Mouse (Mus musculus): ENCODE measurements around the gene Scyl2. TPM values are rescaled to one million over a fixed set of nuclear protein-coding genes. Genes with fewer than 3 reads are reported as not detected.

Gene Scyl2
- polyA plus RNA-seq, 1 experiment from 2014 or later = 23.5 TPM

- no peak overlapping the region for H3K27ac ChIP-seq (ENCODE audit: low read depth, low read length)
- H3K4me1 ChIP-seq (replicated peaks; ENCODE audit: control insufficient read depth, insufficient read depth, low read length) = no peaks in the 10 kb centered on the region
- H3K4me2 ChIP-seq (replicated peaks; ENCODE audit: low read depth, low read length) = no peak overlapping the region
- ATAC-seq (ENCODE audit: low FRiP score) = no peak
- no peak for DNase-seq (ENCODE audit: low spot score)
- H3K4me3 ChIP-seq (ENCODE audit: low read depth, low read length) = no peak overlapping the region
- H3K27me3 ChIP-seq (ENCODE audit: control insufficient read depth, insufficient read depth, low read length) = no peaks in the 10 kb centered on the region
- H3K36me3 ChIP-seq (ENCODE audit: control insufficient read depth, insufficient read depth, low read length) = no peaks in the 10 kb centered on the region
- no peak overlapping the region for H3K9ac ChIP-seq (ENCODE audit: low read depth, low read length)
- H3K9me3 ChIP-seq (ENCODE audit: control insufficient read depth, low read length) = no peaks in the 10 kb centered on the region
- 92% methylated on average over 5 of the region's 5 CpGs for WGBS
Measured at GRCm38 (mm10) chr10:89595935-89596334, 90.2 kb downstream of the Scyl2 start.

- H3K4me2 ChIP-seq (replicated peaks; ENCODE audit: low read depth, low read length) = no peak overlapping the region
- no peaks in the 10 kb centered on the region for H3K27me3 ChIP-seq (ENCODE audit: control insufficient read depth, insufficient read depth, low read length)
- H3K36me3 ChIP-seq (ENCODE audit: control insufficient read depth, insufficient read depth, low read length) = no peaks in the 10 kb centered on the region
- no peak overlapping the region for H3K4me3 ChIP-seq (ENCODE audit: low read depth, low read length)
- ATAC-seq (ENCODE audit: low FRiP score) (no peak), DNase-seq (ENCODE audit: low spot score) (no peak)
- H3K4me1 ChIP-seq (replicated peaks; ENCODE audit: control insufficient read depth, insufficient read depth, low read length) = no peaks in the 10 kb centered on the region
- no peaks in the 10 kb centered on the region for H3K9me3 ChIP-seq (ENCODE audit: control insufficient read depth, low read length)
- WGBS = 79% methylated on average over 1 of the region's 1 CpGs
- no peak overlapping the region for H3K9ac ChIP-seq (ENCODE audit: low read depth, low read length)
- H3K27ac ChIP-seq (ENCODE audit: low read depth, low read length) = no peak overlapping the region
Measured at GRCm38 (mm10) chr10:89595514-89595913, 90.6 kb downstream of the Scyl2 start.

GRCm38 (mm10) chr10:89594309-89594708, 91.8 kb downstream of the Scyl2 start:
- WGBS = 90% methylated on average over 4 of the region's 4 CpGs
- ATAC-seq (ENCODE audit: low FRiP score) (no peak), DNase-seq (ENCODE audit: low spot score) (no peak)
- Histone ChIP-seq H3K4me2 (replicated peaks; ENCODE audit: low read depth, low read length) (no peak overlapping the region), H3K9me3 (ENCODE audit: control insufficient read depth, low read length) (no peaks in the 10 kb centered on the region), H3K4me1 (replicated peaks; ENCODE audit: control insufficient read depth, insufficient read depth, low read length) (no peaks in the 10 kb centered on the region), H3K36me3 (ENCODE audit: control insufficient read depth, insufficient read depth, low read length) (no peaks in the 10 kb centered on the region), H3K27ac (ENCODE audit: low read depth, low read length) (no peak overlapping the region), H3K4me3 (ENCODE audit: low read depth, low read length) (no peak overlapping the region), H3K27me3 (ENCODE audit: control insufficient read depth, insufficient read depth, low read length) (no peaks in the 10 kb centered on the region), H3K9ac (ENCODE audit: low read depth, low read length) (no peak overlapping the region)

GRCm38 (mm10) chr10:89592797-89593196, 93.3 kb downstream of the Scyl2 start:
- Histone ChIP-seq H3K4me1 (replicated peaks; ENCODE audit: control insufficient read depth, insufficient read depth, low read length) (no peaks in the 10 kb centered on the region), H3K9ac (ENCODE audit: low read depth, low read length) (no peak overlapping the region), H3K9me3 (ENCODE audit: control insufficient read depth, low read length) (no peaks in the 10 kb centered on the region), H3K27ac (ENCODE audit: low read depth, low read length) (no peak overlapping the region), H3K27me3 (ENCODE audit: control insufficient read depth, insufficient read depth, low read length) (no peaks in the 10 kb centered on the region), H3K4me3 (ENCODE audit: low read depth, low read length) (no peak overlapping the region), H3K36me3 (ENCODE audit: control insufficient read depth, insufficient read depth, low read length) (no peaks in the 10 kb centered on the region), H3K4me2 (replicated peaks; ENCODE audit: low read depth, low read length) (no peak overlapping the region)
- DNase-seq (ENCODE audit: low spot score) (peak; percentile 24), ATAC-seq (ENCODE audit: low FRiP score) (peak; percentile 53; the same call in 1 of the 2 replicates)
- 50% methylated on average over 4 of the region's 4 CpGs for WGBS

GRCm38 (mm10) chr10:89589877-89590276, 96.2 kb downstream of the Scyl2 start:
- WGBS = 71% methylated on average over 1 of the region's 1 CpGs
- Histone ChIP-seq H3K9ac (ENCODE audit: low read depth, low read length) (no peak overlapping the region), H3K27me3 (ENCODE audit: control insufficient read depth, insufficient read depth, low read length) (no peaks in the 10 kb centered on the region), H3K36me3 (ENCODE audit: control insufficient read depth, insufficient read depth, low read length) (no peaks in the 10 kb centered on the region), H3K4me1 (replicated peaks; ENCODE audit: control insufficient read depth, insufficient read depth, low read length) (no peaks in the 10 kb centered on the region), H3K4me2 (replicated peaks; ENCODE audit: low read depth, low read length) (no peak overlapping the region), H3K27ac (ENCODE audit: low read depth, low read length) (no peak overlapping the region), H3K9me3 (ENCODE audit: control insufficient read depth, low read length) (no peaks in the 10 kb centered on the region), H3K4me3 (ENCODE audit: low read depth, low read length) (no peak overlapping the region)
- DNase-seq (ENCODE audit: low spot score) = no peak
- no peak for ATAC-seq (ENCODE audit: low FRiP score)

Other genes with a start within 250 kb of the Scyl2 start
- gene Gas2l3, start 242.3 kb downstream of the Scyl2 start, polyA plus RNA-seq (2014; fragmentation: Nextera tagmentation; extraction: Ambion mirVana) = 9.3 and 10.3 TPM in 2 replicates
- not detected in 2 replicates for gene Nr1h4, start 152.7 kb downstream of the Scyl2 start, polyA plus RNA-seq (2014; fragmentation: Nextera tagmentation; extraction: Ambion mirVana)
- gene Slc17a8, start 65.0 kb downstream of the Scyl2 start, polyA plus RNA-seq (2014; fragmentation: Nextera tagmentation; extraction: Ambion mirVana) = 0.70 and 2.0 TPM in 2 replicates
- gene Actr6, start 46.0 kb upstream of the Scyl2 start, polyA plus RNA-seq (2014; fragmentation: Nextera tagmentation; extraction: Ambion mirVana) = 41.9 and 45.1 TPM in 2 replicates
- gene Uhrf1bp1l, start 58.7 kb upstream of the Scyl2 start, polyA plus RNA-seq (2014; fragmentation: Nextera tagmentation; extraction: Ambion mirVana) = 33.2 and 33.4 TPM in 2 replicates
- gene Anks1b, start 187.2 kb upstream of the Scyl2 start, polyA plus RNA-seq (2014; fragmentation: Nextera tagmentation; extraction: Ambion mirVana) = 10.6 and 13.0 TPM in 2 replicates